Mouse (Mus musculus) frontal cortex, postnatal 10 days (tissue): ENCODE measurements around the gene Coq4.

Experiments used
- DNase-seq, 2 experiments: peaks; one replicate each; pipeline ENCODE4 v3.0.0; 2022; ENCODE audit warnings: low spot score in 2 of 2, mixed read lengths in 1 of 2

Gene Coq4

DNA sequence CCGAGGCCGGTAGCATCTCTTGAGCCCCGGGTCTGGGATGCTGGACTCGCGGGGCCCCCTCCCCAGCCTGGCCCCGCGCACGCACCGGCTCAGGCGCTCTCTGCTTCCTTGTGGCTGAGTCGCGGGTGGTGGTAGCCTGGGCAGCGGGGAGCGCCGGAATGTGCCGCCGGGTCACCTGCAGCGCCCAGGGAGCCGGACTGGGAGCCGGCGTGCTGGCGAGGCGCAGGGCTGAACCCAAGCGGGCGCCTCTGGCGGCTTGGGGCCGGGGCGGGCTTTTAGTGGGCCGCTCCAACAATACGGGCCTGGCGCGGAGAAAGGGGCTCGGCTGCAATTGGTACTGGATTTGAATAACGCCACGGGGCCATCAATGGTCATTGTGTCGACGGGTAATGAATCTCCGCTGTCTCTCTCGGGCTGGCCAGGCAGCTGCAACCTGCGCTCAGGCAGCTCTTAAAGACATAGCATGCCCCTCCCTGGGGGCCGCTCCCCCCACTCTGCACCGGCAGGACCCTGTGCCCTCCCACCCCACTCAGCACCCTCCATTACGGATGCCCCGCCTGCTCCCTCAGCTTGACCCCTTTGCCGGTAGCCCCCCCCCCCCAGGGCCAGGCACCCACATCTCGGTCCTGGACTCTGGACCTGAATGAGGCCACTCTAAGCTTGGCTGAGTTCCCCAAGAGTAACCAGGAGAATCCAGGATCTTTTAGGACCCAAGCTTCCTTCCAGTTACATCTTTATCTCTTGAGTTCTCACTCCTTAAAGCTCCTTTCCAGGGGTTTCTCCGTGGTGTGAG is 59.0 kb downstream of the Coq4 start:
- DNase-seq: peak in 1 of 2 experiments; percentile 20

DNA sequence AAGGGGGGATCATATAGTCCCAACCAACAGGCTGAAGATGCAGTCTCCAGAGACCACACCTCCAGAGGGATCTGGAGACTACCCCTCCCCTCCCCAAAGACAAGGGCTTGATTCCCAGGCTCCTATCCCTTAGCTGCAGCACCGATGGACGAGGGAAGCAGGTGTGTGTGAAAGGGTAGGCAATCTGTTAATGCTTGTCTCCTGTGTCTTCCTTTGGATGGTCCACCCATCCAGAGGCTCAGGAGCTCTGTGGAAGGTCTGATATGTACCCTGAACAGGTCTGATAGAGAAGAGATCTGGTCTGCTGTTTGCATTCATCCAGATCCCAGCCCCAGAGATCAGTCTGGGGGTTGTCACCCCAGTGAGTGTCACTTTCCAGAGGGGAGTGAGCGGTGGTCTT is 59.6 kb downstream of the Coq4 start:
- no peak for DNase-seq
